Mouse (Mus musculus): Measurements from ENCODE around the gene Vps13a. TPM values are rescaled to one million over a fixed set of nuclear protein-coding genes. Genes with fewer than 3 reads are reported as not detected.

Vps13a gene
- polyA plus RNA-seq, 1 experiment = 42.2 TPM

GRCm38 (mm10) chr19:16593256-16593974 is 187.3 kb downstream of the Vps13a start:
- Histone ChIP-seq H3K9me3 (replicated peaks; ENCODE audit: control insufficient read depth, insufficient read depth, low read length, poor library complexity, severe bottlenecking) (no peaks in the 10 kb centered on the region), H3K4me1 (ENCODE audit: control insufficient read depth, insufficient read depth, low read length) (no peaks in the 10 kb centered on the region), H3K27ac (ENCODE audit: insufficient read depth, low read length) (no peak overlapping the region), H3K36me3 (ENCODE audit: control insufficient read depth, insufficient read depth, low read length, poor library complexity, severe bottlenecking) (no peaks in the 10 kb centered on the region), H3K9ac (ENCODE audit: low read depth, poor library complexity, severe bottlenecking) (no peak overlapping the region), H3K4me3 (ENCODE audit: low read depth, low read length) (no peak overlapping the region), H3K27me3 (ENCODE audit: control insufficient read depth, insufficient read depth, low read length, poor library complexity, severe bottlenecking) (no peaks in the 10 kb centered on the region)
- no peak for TF ChIP-seq POLR2A (IDR thresholded peaks at IDR 0.05; ENCODE audit: insufficient read depth, low read length)
- no peak for TF ChIP-seq EP300 (IDR thresholded peaks at IDR 0.05; ENCODE audit: insufficient read depth, low read depth, low read length)
- no peak for TF ChIP-seq CTCF (IDR thresholded peaks at IDR 0.05; ENCODE audit: low read depth, low read length)

- Histone ChIP-seq H3K9me3 (replicated peaks; ENCODE audit: control insufficient read depth, insufficient read depth, low read length, poor library complexity, severe bottlenecking) (no peaks in the 10 kb centered on the region), H3K4me1 (ENCODE audit: control insufficient read depth, insufficient read depth, low read length) (no peaks in the 10 kb centered on the region), H3K27ac (ENCODE audit: insufficient read depth, low read length) (no peak overlapping the region), H3K9ac (ENCODE audit: low read depth, poor library complexity, severe bottlenecking) (no peak overlapping the region), H3K4me3 (ENCODE audit: low read depth, low read length) (no peak overlapping the region), H3K36me3 (ENCODE audit: control insufficient read depth, insufficient read depth, low read length, poor library complexity, severe bottlenecking) (no peaks in the 10 kb centered on the region), H3K27me3 (ENCODE audit: control insufficient read depth, insufficient read depth, low read length, poor library complexity, severe bottlenecking) (no peaks in the 10 kb centered on the region)
- TF ChIP-seq CTCF (IDR thresholded peaks at IDR 0.05; ENCODE audit: low read depth, low read length) (no peak), POLR2A (IDR thresholded peaks at IDR 0.05; ENCODE audit: insufficient read depth, low read length) (no peak), EP300 (IDR thresholded peaks at IDR 0.05; ENCODE audit: insufficient read depth, low read depth, low read length) (no peak)
These were observed 195.4 kb downstream of the Vps13a start for GRCm38 (mm10) chr19:16585379-16585778.

GRCm38 (mm10) chr19:16584546-16584945 is 196.2 kb downstream of the Vps13a start:
- Histone ChIP-seq H3K27ac (ENCODE audit: insufficient read depth, low read length) (no peak overlapping the region), H3K4me3 (ENCODE audit: low read depth, low read length) (no peak overlapping the region), H3K36me3 (ENCODE audit: control insufficient read depth, insufficient read depth, low read length, poor library complexity, severe bottlenecking) (no peaks in the 10 kb centered on the region)

GRCm38 (mm10) chr19:16580501-16580900 is 200.2 kb downstream of the Vps13a start:
- Histone ChIP-seq H3K27me3 (ENCODE audit: control insufficient read depth, insufficient read depth, low read length, poor library complexity, severe bottlenecking) (no peaks in the 10 kb centered on the region), H3K4me3 (ENCODE audit: low read depth, low read length) (no peak overlapping the region), H3K27ac (ENCODE audit: insufficient read depth, low read length) (no peak overlapping the region), H3K9ac (ENCODE audit: low read depth, poor library complexity, severe bottlenecking) (no peak overlapping the region), H3K4me1 (ENCODE audit: control insufficient read depth, insufficient read depth, low read length) (no peaks in the 10 kb centered on the region), H3K9me3 (replicated peaks; ENCODE audit: control insufficient read depth, insufficient read depth, low read length, poor library complexity, severe bottlenecking) (no peaks in the 10 kb centered on the region), H3K36me3 (ENCODE audit: control insufficient read depth, insufficient read depth, low read length, poor library complexity, severe bottlenecking) (no peaks in the 10 kb centered on the region)
- TF ChIP-seq CTCF (IDR thresholded peaks at IDR 0.05; ENCODE audit: low read depth, low read length) = no peak
- no peak for TF ChIP-seq EP300 (IDR thresholded peaks at IDR 0.05; ENCODE audit: insufficient read depth, low read depth, low read length)
- no peak for TF ChIP-seq POLR2A (IDR thresholded peaks at IDR 0.05; ENCODE audit: insufficient read depth, low read length)

More at GRCm38 (mm10) chr19:16584546-16584945, 196.2 kb downstream of the Vps13a start:
- Histone ChIP-seq H3K4me1 (ENCODE audit: control insufficient read depth, insufficient read depth, low read length) (no peaks in the 10 kb centered on the region), H3K9me3 (replicated peaks; ENCODE audit: control insufficient read depth, insufficient read depth, low read length, poor library complexity, severe bottlenecking) (no peaks in the 10 kb centered on the region), H3K9ac (ENCODE audit: low read depth, poor library complexity, severe bottlenecking) (no peak overlapping the region), H3K27me3 (ENCODE audit: control insufficient read depth, insufficient read depth, low read length, poor library complexity, severe bottlenecking) (no peaks in the 10 kb centered on the region)
- no peak for TF ChIP-seq POLR2A (IDR thresholded peaks at IDR 0.05; ENCODE audit: insufficient read depth, low read length)
- no peak for TF ChIP-seq CTCF (IDR thresholded peaks at IDR 0.05; ENCODE audit: low read depth, low read length)
- no peak for TF ChIP-seq EP300 (IDR thresholded peaks at IDR 0.05; ENCODE audit: insufficient read depth, low read depth, low read length)

- Histone ChIP-seq H3K4me1 (ENCODE audit: control insufficient read depth, insufficient read depth, low read length) (no peaks in the 10 kb centered on the region), H3K27me3 (ENCODE audit: control insufficient read depth, insufficient read depth, low read length, poor library complexity, severe bottlenecking) (no peaks in the 10 kb centered on the region), H3K9ac (ENCODE audit: low read depth, poor library complexity, severe bottlenecking) (no peak overlapping the region), H3K4me3 (ENCODE audit: low read depth, low read length) (no peak overlapping the region), H3K27ac (ENCODE audit: insufficient read depth, low read length) (no peak overlapping the region), H3K36me3 (ENCODE audit: control insufficient read depth, insufficient read depth, low read length, poor library complexity, severe bottlenecking) (no peaks in the 10 kb centered on the region), H3K9me3 (replicated peaks; ENCODE audit: control insufficient read depth, insufficient read depth, low read length, poor library complexity, severe bottlenecking) (no peaks in the 10 kb centered on the region)
- TF ChIP-seq CTCF (IDR thresholded peaks at IDR 0.05; ENCODE audit: low read depth, low read length) = no peak
- TF ChIP-seq POLR2A (IDR thresholded peaks at IDR 0.05; ENCODE audit: insufficient read depth, low read length) = no peak
These were observed 201.0 kb downstream of the Vps13a start for GRCm38 (mm10) chr19:16579656-16580260.

- H3K27me3 ChIP-seq (ENCODE audit: control insufficient read depth, insufficient read depth, low read length, poor library complexity, severe bottlenecking) = no peaks in the 10 kb centered on the region
- H3K36me3 ChIP-seq (ENCODE audit: control insufficient read depth, insufficient read depth, low read length, poor library complexity, severe bottlenecking) = no peaks in the 10 kb centered on the region
- TF ChIP-seq EP300 (IDR thresholded peaks at IDR 0.05; ENCODE audit: insufficient read depth, low read depth, low read length) = no peak
- no peak for TF ChIP-seq CTCF (IDR thresholded peaks at IDR 0.05; ENCODE audit: low read depth, low read length)
- no peak for TF ChIP-seq POLR2A (IDR thresholded peaks at IDR 0.05; ENCODE audit: insufficient read depth, low read length)
These were observed 203.9 kb downstream of the Vps13a start for GRCm38 (mm10) chr19:16576790-16577189.

More at GRCm38 (mm10) chr19:16576790-16577189, 203.9 kb downstream of the Vps13a start:
- H3K27ac ChIP-seq (ENCODE audit: insufficient read depth, low read length) = no peak overlapping the region
- H3K4me3 ChIP-seq (ENCODE audit: low read depth, low read length) = no peak overlapping the region
- no peaks in the 10 kb centered on the region for H3K4me1 ChIP-seq (ENCODE audit: control insufficient read depth, insufficient read depth, low read length)
- no peak overlapping the region for H3K9ac ChIP-seq (ENCODE audit: low read depth, poor library complexity, severe bottlenecking)
- H3K9me3 ChIP-seq (replicated peaks; ENCODE audit: control insufficient read depth, insufficient read depth, low read length, poor library complexity, severe bottlenecking) = no peaks in the 10 kb centered on the region

Other genes with a start within 250 kb of the Vps13a start
- not detected in 2 replicates for gene Foxb2, start 92.9 kb upstream of the Vps13a start, polyA plus RNA-seq (2011; ENCODE audit: insufficient read depth, insufficient read length, low read depth, missing spikeins)
- gene Prune2, start 175.2 kb upstream of the Vps13a start, polyA plus RNA-seq (2011; ENCODE audit: insufficient read depth, insufficient read length, low read depth, missing spikeins) = 10.9 and 11.3 TPM in 2 replicates

Measured in ES-Bruce4 (cell line).